Mouse (Mus musculus) liver, adult 2 months (tissue): ENCODE results near the gene 4933407L21Rik. TPM values are rescaled to one million over a fixed set of nuclear protein-coding genes. Genes with fewer than 3 reads are reported as not detected.

Experiments
- DNase-seq: peaks from one replicate; pipeline ENCODE4 v3.0.0-alpha.2; 2011; ENCODE audit warnings: low read depth, low spot score; ENCODE audit errors: extremely low read depth
- H3K27ac ChIP-seq: fragments of 200-500 bp; replicated peaks from 2 replicates; pipeline ENCODE4 v1.5.1; 2012; ENCODE audit warnings: low read depth, mild to moderate bottlenecking, control low read depth, inconsistent platforms, low read length; ENCODE audit not compliant: insufficient read depth
- H3K27me3 ChIP-seq: fragments of 200-500 bp; 2 replicates; pipeline ENCODE4 v1.6.1; 2012; ENCODE audit warnings: mild to moderate bottlenecking, moderate library complexity, low read length, inconsistent platforms; ENCODE audit not compliant: control insufficient read depth, insufficient read depth
- H3K36me3 ChIP-seq: fragments of 200-500 bp; 2 replicates; pipeline ENCODE4 v1.6.1; 2012; ENCODE audit warnings: low read length, inconsistent platforms; ENCODE audit not compliant: control insufficient read depth, insufficient read depth
- H3K4me1 ChIP-seq: fragments of 200-500 bp; 2 replicates; pipeline ENCODE4 v1.6.1; 2011; ENCODE audit warnings: low read length; ENCODE audit not compliant: control insufficient read depth, insufficient read depth
- H3K4me3 ChIP-seq: fragments of 200-500 bp; 2 replicates; pipeline ENCODE4 v1.5.1; 2011; ENCODE audit warnings: low read depth, mild to moderate bottlenecking, control low read depth, low read length, moderate library complexity; ENCODE audit not compliant: insufficient read depth
- H3K79me2 ChIP-seq: fragments of 200-500 bp; 2 replicates; pipeline ENCODE4 v1.6.1; 2012; ENCODE audit warnings: inconsistent platforms, mild to moderate bottlenecking, low read length, moderate library complexity; ENCODE audit not compliant: control insufficient read depth, insufficient read depth
- H3K9ac ChIP-seq: fragments of 200-500 bp; 2 replicates; pipeline ENCODE4 v1.6.1; 2012; ENCODE audit warnings: low read depth, mild to moderate bottlenecking, control low read depth, inconsistent platforms, low read length
- CTCF ChIP-seq: fragments of 200-500 bp; IDR thresholded peaks from 2 replicates; pipeline ENCODE4 v1.5.1; 2011; ENCODE audit warnings: low read depth, low read length, control low read depth
- POLR2A ChIP-seq: fragments of 200-500 bp; IDR thresholded peaks from 2 replicates; pipeline ENCODE4 v1.6.1; 2011; ENCODE audit warnings: low read length, control low read depth; ENCODE audit not compliant: insufficient read depth; ENCODE audit errors: extremely low read depth
- WGBS: fragments of 180-500 bp; shearing (Covaris S2); methylation state at CpG from one replicate; pipeline ENCODE4 v1.1.7; 2018; 5-methylcytosine and 5-hydroxymethylcytosine counted together
- polyA plus RNA-seq: library from polyadenylated mRNA; depleted of rRNA; stranded (reverse); fragments of >200 nt; gene quantifications from 2 replicates; pipeline ENCODE4 v1.2.3, GENCODE M21; 2012
- total RNA-seq: library from RNA; depleted of rRNA; stranded (reverse); fragments of >200 nt; gene quantifications from 2 replicates; pipeline ENCODE4 v1.2.3, GENCODE M21; 2014

4933407L21Rik gene
- total and polyA plus RNA-seq, 2 experiments = not detected

DNA sequence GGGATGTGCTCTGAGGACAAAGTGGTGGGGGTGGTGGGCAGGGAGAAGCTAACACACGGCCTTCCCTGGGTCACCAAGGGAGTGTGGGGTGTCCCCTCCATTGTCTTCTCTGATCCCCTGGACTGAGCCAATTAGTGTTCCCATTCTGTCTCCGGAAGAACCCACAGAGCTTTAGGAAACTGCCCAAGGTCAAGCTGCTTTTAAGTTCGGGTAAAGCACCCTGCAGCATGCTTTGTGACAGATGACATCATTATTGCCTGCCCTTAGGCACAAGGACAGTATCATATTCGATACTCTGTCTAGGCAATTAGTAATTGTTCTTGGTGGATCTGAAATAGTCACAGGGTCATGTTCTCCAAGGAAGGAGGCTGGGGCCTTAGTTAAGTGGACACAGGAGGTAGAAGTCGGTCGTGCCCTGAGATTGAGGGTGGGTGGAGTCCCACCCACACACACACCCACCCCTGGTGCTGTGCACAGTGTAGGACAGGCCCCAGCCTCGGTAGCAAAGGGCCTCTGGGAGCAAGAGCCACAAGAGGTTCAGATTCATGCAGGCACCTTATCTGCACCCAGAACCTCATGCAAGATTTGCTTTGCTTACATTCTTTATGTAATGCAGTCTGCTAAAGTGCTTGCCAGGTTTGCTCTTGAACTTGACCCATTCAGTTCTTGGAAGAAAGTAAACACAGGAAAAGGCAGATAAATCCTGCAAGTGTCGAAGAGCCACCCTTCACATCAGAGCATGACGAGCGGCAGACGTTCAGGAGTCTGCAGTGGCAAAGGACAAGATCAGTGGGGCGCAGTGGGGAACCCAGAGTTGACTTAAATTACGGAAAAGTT is 19.3 kb upstream of the 4933407L21Rik start:
- peaks cover 7% of the 10 kb centered on the region; the same call in 1 of the 2 replicates for H3K36me3 ChIP-seq

DNA sequence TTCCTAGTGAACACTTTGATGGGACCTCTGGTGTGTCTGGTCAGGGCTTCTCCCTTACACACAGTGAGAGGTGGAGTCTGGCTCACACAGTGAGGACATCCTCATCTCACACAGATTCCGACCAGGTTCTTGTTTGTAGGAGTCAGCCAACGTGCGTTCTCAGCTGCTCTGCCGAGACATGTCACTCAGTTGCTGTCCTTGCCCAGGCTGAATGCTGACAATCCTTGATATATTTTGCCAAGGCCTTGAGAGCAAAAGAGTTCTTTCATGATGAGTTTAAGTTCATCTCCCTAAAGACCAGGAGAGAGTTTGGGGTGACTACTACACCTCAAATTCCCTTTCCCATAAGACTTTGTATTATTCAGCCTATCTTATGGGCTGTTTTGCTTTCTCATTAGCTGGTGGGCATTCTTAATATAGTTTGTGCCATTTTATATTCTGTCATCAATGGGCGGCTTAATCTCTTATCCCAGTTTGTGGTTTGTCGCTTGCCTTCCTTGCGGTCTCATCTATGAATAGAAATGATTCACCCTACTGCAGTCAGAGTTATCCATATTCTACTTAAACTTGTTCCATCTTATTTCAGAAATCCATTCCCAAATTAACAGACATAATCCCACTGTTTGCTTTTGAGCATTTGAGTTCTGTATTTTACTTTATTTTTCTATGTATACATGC is 15.1 kb upstream of the 4933407L21Rik start:
- no peak for DNase-seq
- Histone ChIP-seq H3K4me1 (no peaks in the 10 kb centered on the region), H3K27ac (no peak overlapping the region), H3K9ac (no peak overlapping the region), H3K36me3 (no peaks in the 10 kb centered on the region), H3K4me3 (no peak overlapping the region), H3K27me3 (no peaks in the 10 kb centered on the region), H3K79me2 (no peaks in the 10 kb centered on the region)
- WGBS = 90% methylated on average over 7 of the region's 7 CpGs
- TF ChIP-seq CTCF (no peak), POLR2A (no peak)

More for the DNA sequence above, 19.3 kb upstream of the 4933407L21Rik start:
- TF ChIP-seq CTCF = no peak
- TF ChIP-seq POLR2A = no peak
- Histone ChIP-seq H3K79me2 (no peaks in the 10 kb centered on the region), H3K4me3 (no peak overlapping the region), H3K27me3 (no peaks in the 10 kb centered on the region), H3K4me1 (no peaks in the 10 kb centered on the region), H3K27ac (no peak overlapping the region), H3K9ac (no peak overlapping the region)
- no peak for DNase-seq
- WGBS = 61% methylated on average over 13 of the region's 13 CpGs

- DNase-seq = no peak
- Histone ChIP-seq H3K4me3 (no peak overlapping the region), H3K27ac (no peak overlapping the region), H3K79me2 (no peaks in the 10 kb centered on the region), H3K36me3 (no peaks in the 10 kb centered on the region), H3K27me3 (no peaks in the 10 kb centered on the region), H3K4me1 (no peaks in the 10 kb centered on the region), H3K9ac (no peak overlapping the region)
- TF ChIP-seq CTCF (no peak), POLR2A (no peak)
Observed at GRCm38 (mm10) chr1:85915890-85916289, 12.4 kb upstream of the 4933407L21Rik start.

GRCm38 (mm10) chr1:85916830-85917450 is 11.3 kb upstream of the 4933407L21Rik start:
- Histone ChIP-seq H3K27ac (no peak overlapping the region), H3K9ac (no peak overlapping the region), H3K27me3 (no peaks in the 10 kb centered on the region), H3K4me3 (no peak overlapping the region), H3K4me1 (no peaks in the 10 kb centered on the region), H3K79me2 (no peaks in the 10 kb centered on the region), H3K36me3 (no peaks in the 10 kb centered on the region)
- whole genome bisulfite sequencing = 88% methylated on average over 4 of the region's 4 CpGs
- DNase-seq = no peak
- TF ChIP-seq POLR2A = no peak
- no peak for TF ChIP-seq CTCF

DNA sequence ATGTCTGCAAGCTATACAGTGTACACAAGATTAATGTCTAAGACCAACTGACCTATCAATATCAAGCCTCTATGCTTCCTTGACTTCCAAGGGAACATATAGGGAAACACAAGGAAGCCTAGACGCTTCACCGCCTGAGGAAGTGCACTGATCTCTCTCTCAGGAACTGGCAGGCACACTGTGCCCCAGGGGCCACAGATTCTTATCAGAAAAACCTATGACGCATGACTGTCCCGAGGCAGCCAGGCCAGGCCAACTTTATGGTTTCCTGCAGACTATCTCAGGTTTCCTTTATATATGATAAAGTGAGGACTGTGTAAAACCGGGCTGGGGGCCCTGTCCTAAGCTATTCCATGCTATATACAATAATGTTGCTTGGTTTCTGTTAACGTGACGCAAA is 8.7 kb upstream of the 4933407L21Rik start:
- DNase-seq = no peak
- no peaks in the 10 kb centered on the region for H3K79me2 ChIP-seq
- TF ChIP-seq CTCF = no peak
- TF ChIP-seq POLR2A = no peak
- no peak overlapping the region for H3K9ac ChIP-seq
- 80% methylated on average over 7 of the region's 7 CpGs for WGBS
- H3K4me1 ChIP-seq = peaks cover 4% of the 10 kb centered on the region; the same call in 1 of the 2 replicates
- no peak overlapping the region for H3K27ac ChIP-seq
- no peak overlapping the region for H3K4me3 ChIP-seq
- no peaks in the 10 kb centered on the region for H3K36me3 ChIP-seq
- no peaks in the 10 kb centered on the region for H3K27me3 ChIP-seq
